Mouse (Mus musculus) ES-E14 (cell line): ENCODE measurements around the gene Fkbp7.

Experiments used
- CHD2 ChIP-seq: IDR thresholded peaks from 2 replicates; pipeline ENCODE4 v1.6.1; 2014; ENCODE audit warnings: mild to moderate bottlenecking, low read depth, low read length, inconsistent platforms
- MAFK ChIP-seq: IDR thresholded peaks from 2 replicates; pipeline ENCODE4 v1.6.1; 2014; ENCODE audit warnings: mild to moderate bottlenecking, low read depth, low read length, inconsistent platforms; ENCODE audit not compliant: insufficient read depth
- ZC3H11A ChIP-seq: IDR thresholded peaks from 2 replicates; pipeline ENCODE4 v1.6.1; 2012; ENCODE audit warnings: low read depth, mild to moderate bottlenecking, inconsistent platforms, low read length, borderline replicate concordance
- ZNF384 ChIP-seq: IDR thresholded peaks from 2 replicates; pipeline ENCODE4 v1.6.1; 2012; ENCODE audit warnings: low read depth, low read length, inconsistent platforms

GRCm38 (mm10) chr2:76702188-76702587, 29.3 kb upstream of the Fkbp7 start:
- TF ChIP-seq MAFK (no peak), CHD2 (no peak), ZC3H11A (no peak), ZNF384 (no peak)
